Mouse (Mus musculus) lung, embryonic 16.5 days (tissue): ENCODE measurements around the gene Napa. TPM values are rescaled to one million over a fixed set of nuclear protein-coding genes. Genes with fewer than 3 reads are reported as not detected.

Source experiments
- ATAC-seq: fragments of 200-750 bp; cut with Nextera tagmentation; 2 replicates; pipeline ENCODE4 v1.8.0; 2017; ENCODE audit warnings: low read depth, mild to moderate bottlenecking, moderate library complexity
- H3K27ac ChIP-seq: fragments of 300-500 bp; sonication (generic); 2 replicates; pipeline ENCODE4 v1.5.1; 2014; ENCODE audit warnings: mild to moderate bottlenecking, control low read depth, low read length
- H3K27me3 ChIP-seq: fragments of 300-500 bp; sonication (generic); 2 replicates; pipeline ENCODE4 v1.6.1; 2014; ENCODE audit warnings: low read depth, low read length, mixed read lengths; ENCODE audit not compliant: control insufficient read depth, insufficient read depth
- H3K36me3 ChIP-seq: fragments of 300-500 bp; sonication (generic); 2 replicates; pipeline ENCODE4 v1.6.1; 2014; ENCODE audit warnings: low read length; ENCODE audit not compliant: control insufficient read depth, insufficient read depth
- H3K4me1 ChIP-seq: fragments of 300-500 bp; sonication (generic); replicated peaks from 2 replicates; pipeline ENCODE4 v1.6.1; 2014; ENCODE audit warnings: low read length, mixed read lengths; ENCODE audit not compliant: control insufficient read depth, insufficient read depth
- H3K4me2 ChIP-seq: fragments of 300-500 bp; sonication (generic); 2 replicates; pipeline ENCODE4 v1.6.1; 2014; ENCODE audit warnings: low read depth, low read length, control low read depth
- H3K4me3 ChIP-seq: fragments of 300-500 bp; sonication (generic); 2 replicates; pipeline ENCODE4 v1.5.1; 2014; ENCODE audit warnings: mild to moderate bottlenecking, low read length, control low read depth
- H3K9ac ChIP-seq: fragments of 300-500 bp; sonication (generic); 2 replicates; pipeline ENCODE4 v1.6.1; 2014; ENCODE audit warnings: low read length, control low read depth
- H3K9me3 ChIP-seq: fragments of 300-500 bp; sonication (generic); 2 replicates; pipeline ENCODE4 v1.6.1; 2016; ENCODE audit warnings: low read length; ENCODE audit not compliant: control insufficient read depth
- WGBS: fragments of 180-500 bp; shearing (Covaris S2); extraction: QIAGEN DNeasy Blood & Tissue Kit; methylation state at CpG from one replicate; pipeline ENCODE4 v1.1.7; 2014; 5-methylcytosine and 5-hydroxymethylcytosine counted together
- polyA plus RNA-seq: library from polyadenylated mRNA; unstranded; fragments of >200 nt; fragmentation: Nextera tagmentation; extraction: Ambion mirVana; gene quantifications from 2 replicates; pipeline ENCODE4 v1.2.1, GENCODE M21; 2015

Napa gene
- polyA plus RNA-seq, 1 experiment from 2014 or later: 167 TPM

GRCm38 (mm10) chr7:16158735-16159134 lies 60.5 kb downstream of the Napa start:
- H3K9me3 ChIP-seq: no peaks in the 10 kb centered on the region
- no peak overlapping the region for H3K4me3 ChIP-seq
- H3K27ac ChIP-seq: no peak overlapping the region
- WGBS: 9% methylated on average over 36 of the region's 39 CpGs
- H3K4me2 ChIP-seq: 0 out of 2 replicates have a peak overlapping the region, but pooled peaks have one; percentile 27
- H3K9ac ChIP-seq: no peak overlapping the region
- no peak for ATAC-seq
- no peaks in the 10 kb centered on the region for H3K4me1 ChIP-seq
- H3K27me3 ChIP-seq: peaks cover 18% of the 10 kb centered on the region
- no peaks in the 10 kb centered on the region for H3K36me3 ChIP-seq

DNA sequence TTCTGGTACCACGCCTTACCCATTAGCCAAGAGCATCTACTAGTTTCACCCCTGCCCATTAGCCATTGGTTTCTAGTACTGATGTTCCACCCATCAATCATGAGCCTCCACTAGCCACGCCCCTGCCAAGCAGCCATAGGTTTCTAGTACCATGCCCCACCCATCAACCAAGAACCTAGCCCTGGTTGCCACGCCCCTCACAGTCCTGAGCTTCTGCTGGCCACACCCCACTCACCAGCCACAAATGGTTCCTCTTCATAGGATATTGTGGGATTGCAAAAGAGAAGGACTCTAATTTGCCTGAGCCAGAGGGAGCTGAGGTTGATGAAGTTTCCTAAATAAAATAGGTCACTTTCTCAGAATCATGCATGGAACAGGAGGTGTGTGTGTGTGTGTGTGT lies 62.4 kb downstream of the Napa start:
- Histone ChIP-seq H3K27ac (no peak overlapping the region), H3K9ac (no peak overlapping the region), H3K36me3 (no peaks in the 10 kb centered on the region), H3K4me3 (no peak overlapping the region), H3K4me1 (no peaks in the 10 kb centered on the region), H3K27me3 (peaks cover 18% of the 10 kb centered on the region), H3K9me3 (no peaks in the 10 kb centered on the region), H3K4me2 (no peak overlapping the region)
- ATAC-seq: no peak
- WGBS: 65% methylated on average over 3 of the region's 3 CpGs

DNA sequence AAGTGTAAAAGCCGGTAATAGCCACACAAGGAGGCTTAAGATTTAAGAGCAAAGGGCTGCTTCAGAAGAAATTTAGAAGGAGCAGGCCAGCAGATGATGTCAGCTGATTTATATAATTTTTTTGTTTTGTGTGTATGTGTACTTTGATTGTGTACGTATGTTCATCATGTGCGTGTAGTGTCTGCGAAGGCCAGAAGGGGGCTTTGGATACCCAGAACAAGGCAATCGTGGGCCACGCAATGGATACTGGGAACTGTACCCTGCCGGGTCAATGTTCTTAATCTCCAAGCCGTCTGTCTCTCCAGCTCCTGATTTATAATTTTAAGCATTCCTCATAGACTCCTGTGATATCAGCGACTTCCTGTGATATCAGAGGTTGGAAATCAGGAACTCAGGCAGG lies 63.0 kb downstream of the Napa start:
- no peak for ATAC-seq
- H3K27me3 ChIP-seq: peaks cover 18% of the 10 kb centered on the region
- H3K9me3 ChIP-seq: no peaks in the 10 kb centered on the region
- no peak overlapping the region for H3K9ac ChIP-seq
- H3K36me3 ChIP-seq: no peaks in the 10 kb centered on the region
- H3K27ac ChIP-seq: no peak overlapping the region
- no peak overlapping the region for H3K4me2 ChIP-seq
- 86% methylated on average over 9 of the region's 9 CpGs for WGBS
- H3K4me3 ChIP-seq: no peak overlapping the region
- no peaks in the 10 kb centered on the region for H3K4me1 ChIP-seq

- H3K4me3 ChIP-seq: no peak overlapping the region
- H3K9ac ChIP-seq: no peak overlapping the region
- no peaks in the 10 kb centered on the region for H3K36me3 ChIP-seq
- no peak overlapping the region for H3K4me2 ChIP-seq
- no peak for ATAC-seq
- WGBS: 68% methylated on average over 6 of the region's 7 CpGs
- peaks cover 18% of the 10 kb centered on the region for H3K27me3 ChIP-seq
- no peak overlapping the region for H3K27ac ChIP-seq
- no peaks in the 10 kb centered on the region for H3K9me3 ChIP-seq
- no peaks in the 10 kb centered on the region for H3K4me1 ChIP-seq
Observed at GRCm38 (mm10) chr7:16162036-16162435, 63.8 kb downstream of the Napa start.

Other genes with a start within 250 kb of the Napa start
- not detected in 2 replicates for gene Crx, start 218.5 kb upstream of the Napa start, polyA plus RNA-seq
- gene Crxos, start 215.8 kb upstream of the Napa start, polyA plus RNA-seq: not detected in 2 replicates
- 755 and 791 TPM in 2 replicates for gene Selenow, start 176.1 kb upstream of the Napa start, polyA plus RNA-seq
- gene Nop53, start 152.4 kb upstream of the Napa start, polyA plus RNA-seq: 185 and 189 TPM in 2 replicates
- 95.0 and 109 TPM in 2 replicates for gene Ehd2, start 130.9 kb upstream of the Napa start, polyA plus RNA-seq
- 5.9 TPM in 2 replicates for gene Bicra, start 50.5 kb upstream of the Napa start, polyA plus RNA-seq
- gene Zfp541, start 36.6 kb upstream of the Napa start, polyA plus RNA-seq: 0.06 TPM in 1 of 2 replicates, not detected in the other
- gene Kptn, start 21.4 kb downstream of the Napa start, polyA plus RNA-seq: 28.3 and 31.7 TPM in 2 replicates
- gene Slc8a2, start 31.4 kb downstream of the Napa start, polyA plus RNA-seq: 0.08 and 0.10 TPM in 2 replicates
- gene Meis3, start 76.6 kb downstream of the Napa start, polyA plus RNA-seq: 19.5 and 19.8 TPM in 2 replicates
- gene Dhx34, start 123.6 kb downstream of the Napa start, polyA plus RNA-seq: 13.8 and 14.9 TPM in 2 replicates
- 0.44 and 0.53 TPM in 2 replicates for gene C5ar2, start 145.7 kb downstream of the Napa start, polyA plus RNA-seq
- 3.4 and 3.6 TPM in 2 replicates for gene C5ar1, start 161.1 kb downstream of the Napa start, polyA plus RNA-seq
- 12.1 and 12.3 TPM in 2 replicates for gene Inafm1, start 175.2 kb downstream of the Napa start, polyA plus RNA-seq
- 20.1 and 25.9 TPM in 2 replicates for gene Ccdc9, start 188.3 kb downstream of the Napa start, polyA plus RNA-seq
- gene Bbc3, start 209.9 kb downstream of the Napa start, polyA plus RNA-seq: 12.4 and 14.3 TPM in 2 replicates